7 mouse cellular contexts compared by ENCODE assay signal in genomic region chr13:57269614-57270013, GRCm38 (mm10).
DNase-seq lines count a peak whose midpoint lies in the region; ATAC-seq and TF ChIP-seq lines count a peak whose summit lies in the region.

No protein-coding gene starts in this region.

- H3K4me3 ChIP-seq in kidney, postnatal 0 days (replicated peaks; ENCODE audit: low read depth, low read length): no peak overlapping the region
- H3K4me3 ChIP-seq in small intestine, adult 2 months (ENCODE audit: low read depth, low read length): no peak overlapping the region

- no peaks in the 10 kb centered on the region for H3K4me1 ChIP-seq in kidney, postnatal 0 days (replicated peaks; ENCODE audit: insufficient read depth, low read length)
- H3K4me1 ChIP-seq in small intestine, adult 2 months (ENCODE audit: control insufficient read depth, insufficient read depth, insufficient read length, low read length): no peaks in the 10 kb centered on the region

- H3K9me3 ChIP-seq in kidney, postnatal 0 days (replicated peaks; ENCODE audit: low read length): no peaks in the 10 kb centered on the region

- peak; percentile 49 for ATAC-seq in kidney, postnatal 0 days (replicated peaks; ENCODE audit: low FRiP score, low read depth)

- TF ChIP-seq POLR2A in small intestine, adult 2 months (IDR thresholded peaks at IDR 0.05; ENCODE audit: low read depth, low read length): no peak

- H3K27me3 ChIP-seq in kidney, postnatal 0 days (ENCODE audit: insufficient read depth, low read length): no peaks in the 10 kb centered on the region
- H3K27me3 ChIP-seq in small intestine, adult 2 months (ENCODE audit: control insufficient read depth, insufficient read depth, low read length): no peaks in the 10 kb centered on the region

- peak; percentile 91 for TF ChIP-seq CTCF in kidney, postnatal 0 days (IDR thresholded peaks at IDR 0.05; ENCODE audit: low read depth)
- TF ChIP-seq CTCF in small intestine, adult 2 months (IDR thresholded peaks at IDR 0.05; ENCODE audit: extremely low read depth, insufficient read length, insufficient replicate concordance, low read depth, low read length): peak; percentile 64; the same call in 1 of the 2 replicates

- H3K27ac ChIP-seq in kidney, postnatal 0 days: no peak overlapping the region
- no peak overlapping the region for H3K27ac ChIP-seq in small intestine, adult 2 months (ENCODE audit: insufficient read depth, low read depth, low read length)

- no peak overlapping the region for H3K9ac ChIP-seq in kidney, postnatal 0 days (ENCODE audit: low read depth, low read length)

- DNase-seq in urinary bladder, postnatal 25 days (ENCODE audit: low spot score): peak; percentile 15
- no peak for DNase-seq in urinary bladder, adult 2 months (ENCODE audit: low spot score)
- DNase-seq in cerebellum, adult 8-10 months: peak; percentile 35
- peak; percentile 76 for DNase-seq in forelimb bud, embryonic 11.5 days (ENCODE audit: low read depth, low spot score)
- peak; percentile 80 for DNase-seq in kidney, postnatal 0 days (ENCODE audit: low spot score)
- DNase-seq in lung, postnatal 25 days (ENCODE audit: low spot score): peak; percentile 3

- no peak overlapping the region for H3K4me2 ChIP-seq in kidney, postnatal 0 days (ENCODE audit: low read length)

- WGBS in kidney, postnatal 0 days: 9% methylated on average over 8 of the region's 8 CpGs
- WGBS in small intestine, adult 2 months: 8% methylated on average over 8 of the region's 8 CpGs

- H3K36me3 ChIP-seq in kidney, postnatal 0 days (ENCODE audit: insufficient read depth, low read length): no peaks in the 10 kb centered on the region
- H3K36me3 ChIP-seq in small intestine, adult 2 months (ENCODE audit: control insufficient read depth, insufficient read depth, low read length): no peaks in the 10 kb centered on the region
